Mouse (Mus musculus) adrenal gland, adult 8-10 months (tissue): ENCODE results near the gene Mtus2. TPM values are rescaled to one million over a fixed set of nuclear protein-coding genes. Genes with fewer than 3 reads are reported as not detected.

Source experiments
- DNase-seq: peaks from one replicate; pipeline ENCODE4 v3.0.0; 2022
- total RNA-seq, 4 experiments: library from RNA; stranded (reverse); gene quantifications; 2 replicates each; pipeline ENCODE4 v1.2.4; 2022

Mtus2 gene
- total RNA-seq, 4 experiments from 2014 or later: 3.2 to 4.7 (median 3.8) TPM

- DNase-seq: no peak
These were observed 1.4 kb downstream of the Mtus2 start for GRCm38 (mm10) chr5:147958552-147958951.

DNA sequence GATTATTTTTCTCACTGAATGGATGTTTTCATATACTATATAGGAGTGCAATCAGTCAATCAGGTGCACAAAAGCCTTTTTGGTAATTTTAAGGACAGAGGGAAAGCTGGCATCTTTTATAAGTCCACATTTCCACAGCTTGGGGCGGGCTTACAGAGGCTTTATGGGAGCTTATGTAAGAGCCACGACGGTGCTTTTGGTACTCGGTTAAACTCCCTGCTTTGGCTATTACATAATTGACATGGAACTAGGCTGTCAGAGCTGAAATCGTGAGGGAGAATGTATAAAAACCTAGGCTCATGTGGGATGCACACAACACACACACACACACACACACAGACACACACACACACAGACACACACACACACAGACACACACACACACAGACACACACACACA lies 2.0 kb downstream of the Mtus2 start:
- no peak for DNase-seq

DNA sequence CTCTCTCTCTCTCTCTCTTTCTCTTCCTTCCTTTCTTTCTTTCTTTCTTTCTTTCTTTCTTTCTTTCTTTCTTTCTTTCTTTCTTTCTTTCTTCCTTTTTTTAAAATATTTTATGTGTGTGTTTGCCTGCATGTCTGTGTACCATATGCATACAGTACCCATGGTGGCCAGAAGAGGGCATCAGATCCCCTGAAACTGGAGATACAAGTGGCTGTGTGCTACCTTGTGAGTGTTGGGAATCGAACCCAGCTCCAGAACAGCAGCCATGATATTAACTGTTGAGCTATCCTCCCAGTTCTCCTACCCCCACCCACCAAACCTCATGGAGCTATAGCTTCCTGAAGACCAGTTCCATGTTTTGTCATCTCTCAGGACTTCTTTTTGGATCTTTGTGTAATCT lies 3.7 kb downstream of the Mtus2 start:
- DNase-seq: no peak

DNA sequence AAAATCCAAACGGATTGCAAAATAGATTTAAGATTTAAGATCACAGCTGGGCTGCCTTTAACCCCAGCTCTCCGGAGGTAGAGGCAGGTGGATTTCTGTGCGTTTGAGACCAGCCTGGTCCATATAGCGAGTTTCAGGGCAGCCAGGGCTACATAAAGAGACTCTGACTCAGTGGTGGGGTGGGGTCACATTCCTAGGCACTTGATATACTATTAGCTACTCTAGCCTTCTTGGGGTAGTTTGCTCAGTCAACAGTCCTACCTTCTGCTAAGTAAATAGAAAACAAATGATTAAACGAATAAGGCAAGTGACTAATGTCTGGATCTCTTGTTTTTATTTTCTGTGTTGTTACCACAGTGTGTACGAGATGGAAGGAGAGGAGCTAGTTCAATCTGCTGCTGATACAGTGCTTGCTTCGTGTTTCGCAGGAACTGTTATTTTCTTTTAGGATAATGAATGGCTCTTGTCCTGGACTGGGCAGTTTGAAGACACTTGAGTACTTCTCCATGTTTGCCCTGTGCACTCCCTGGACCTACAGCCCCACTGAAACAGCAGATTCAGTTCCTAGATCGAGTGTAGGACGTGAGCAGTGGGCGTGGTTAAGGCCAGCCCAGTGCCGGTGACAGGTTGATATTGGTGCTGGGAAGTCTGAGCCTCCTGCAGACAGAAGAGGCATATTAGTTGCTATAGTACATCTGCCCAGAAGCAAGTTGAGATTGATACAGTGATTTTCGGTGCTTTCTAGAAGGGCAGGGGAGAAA lies 6.9 kb downstream of the Mtus2 start:
- no peak for DNase-seq

GRCm38 (mm10) chr5:147964776-147965175 lies 7.7 kb downstream of the Mtus2 start:
- DNase-seq: no peak

- DNase-seq: no peak
These were observed 9.5 kb downstream of the Mtus2 start for GRCm38 (mm10) chr5:147966646-147967045.

DNA sequence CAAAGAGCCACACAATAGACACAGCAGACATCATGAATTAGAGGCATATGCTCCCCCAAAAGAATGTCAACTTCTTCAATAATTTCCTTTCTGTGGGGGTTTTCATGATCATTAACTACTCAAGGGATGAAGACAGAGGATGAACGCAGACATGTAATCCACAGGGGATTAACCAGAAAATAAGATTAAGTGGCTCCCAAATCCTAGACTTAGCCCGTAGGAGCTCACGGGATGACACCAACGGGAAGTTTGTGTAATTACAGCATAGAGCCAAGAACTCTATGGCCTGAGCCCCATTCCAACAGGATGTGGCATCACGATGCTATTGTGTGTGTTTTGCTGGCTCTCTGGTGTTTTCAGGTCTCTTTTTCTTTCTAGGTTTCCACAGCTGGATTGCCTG lies 12.4 kb downstream of the Mtus2 start:
- DNase-seq: no peak

- DNase-seq: no peak
These were observed 18.9 kb downstream of the Mtus2 start for GRCm38 (mm10) chr5:147976001-147976400.

DNA sequence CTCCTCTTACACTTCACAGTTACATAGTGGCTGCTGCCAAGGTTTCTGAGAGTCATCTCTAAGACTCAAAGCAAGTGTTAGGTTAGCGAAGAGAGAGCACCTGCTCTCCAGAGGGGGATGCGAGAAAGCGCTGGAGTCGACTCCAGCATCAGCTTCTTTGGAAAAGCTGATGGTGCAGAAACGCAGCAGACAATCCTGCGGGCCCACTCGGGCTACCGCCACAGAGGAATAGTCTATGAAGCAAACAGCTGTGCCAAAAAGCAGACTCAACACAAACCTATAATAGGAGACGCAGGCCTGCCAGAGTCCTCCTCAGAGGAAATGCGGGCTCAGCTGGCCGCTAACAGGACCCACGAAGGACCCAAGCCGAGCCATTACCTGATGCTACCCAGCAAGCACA lies 23.5 kb downstream of the Mtus2 start:
- DNase-seq: no peak

DNA sequence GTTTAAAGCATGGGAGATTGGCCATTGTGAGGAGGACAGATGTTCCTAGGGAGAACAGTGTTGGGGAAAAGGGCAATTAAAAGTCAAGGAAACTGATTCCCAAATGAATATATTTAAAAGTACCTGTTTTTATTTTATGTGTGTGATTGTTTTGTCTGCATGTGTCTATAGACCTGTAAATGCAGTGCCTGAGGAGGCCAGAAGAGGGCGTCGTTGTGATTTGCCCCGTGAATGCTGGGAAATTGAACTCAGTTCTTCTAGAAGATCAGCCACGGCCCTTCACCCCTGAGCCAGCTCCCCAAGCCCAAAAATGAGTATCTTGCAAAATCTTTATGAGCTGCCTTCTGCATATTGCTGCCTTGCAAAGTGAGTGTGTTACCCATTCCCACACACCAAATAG lies 33.2 kb downstream of the Mtus2 start:
- no peak for DNase-seq

DNA sequence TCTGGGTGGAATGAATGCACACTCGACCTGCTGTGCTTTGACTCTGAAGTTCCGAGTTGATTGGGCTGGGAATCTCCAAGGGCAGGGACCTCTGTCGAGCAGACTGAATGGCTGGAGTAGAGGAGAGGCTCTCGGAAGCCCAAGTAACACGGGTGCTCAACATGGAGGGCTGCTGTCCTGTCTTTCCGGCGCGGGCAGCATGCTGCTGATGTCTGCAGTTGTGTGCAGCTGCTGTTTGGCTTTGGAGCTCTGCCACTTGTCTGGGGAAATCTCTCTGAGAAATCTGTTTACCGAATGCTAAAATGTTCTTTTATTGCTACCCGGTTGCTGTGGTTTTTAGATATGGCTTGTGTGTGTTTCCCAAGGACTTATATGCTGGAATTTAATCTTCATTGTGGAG lies 33.7 kb downstream of the Mtus2 start:
- no peak for DNase-seq

- DNase-seq: peak; percentile 85
These were observed 35.7 kb downstream of the Mtus2 start for GRCm38 (mm10) chr5:147992581-147993378.

DNA sequence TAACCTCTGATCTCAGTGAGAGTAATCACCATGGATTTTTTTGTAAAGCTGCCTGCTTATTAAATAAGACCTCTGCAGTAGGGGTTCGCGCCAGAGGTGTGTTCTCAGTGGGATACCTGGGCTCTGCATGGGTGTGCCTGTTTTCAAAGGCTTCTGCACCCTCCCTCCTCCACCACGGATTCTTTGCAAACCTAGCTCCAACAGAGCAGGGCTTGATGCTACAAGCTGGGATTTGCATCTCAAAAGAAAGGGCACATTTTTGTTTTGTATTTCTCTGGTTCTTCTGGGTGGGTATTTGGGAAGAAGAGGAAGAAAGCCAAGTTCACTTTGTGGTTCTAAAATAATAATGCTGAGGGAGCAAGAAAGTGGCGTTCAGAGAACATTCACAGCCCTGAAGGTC lies 48.1 kb downstream of the Mtus2 start:
- no peak for DNase-seq

DNA sequence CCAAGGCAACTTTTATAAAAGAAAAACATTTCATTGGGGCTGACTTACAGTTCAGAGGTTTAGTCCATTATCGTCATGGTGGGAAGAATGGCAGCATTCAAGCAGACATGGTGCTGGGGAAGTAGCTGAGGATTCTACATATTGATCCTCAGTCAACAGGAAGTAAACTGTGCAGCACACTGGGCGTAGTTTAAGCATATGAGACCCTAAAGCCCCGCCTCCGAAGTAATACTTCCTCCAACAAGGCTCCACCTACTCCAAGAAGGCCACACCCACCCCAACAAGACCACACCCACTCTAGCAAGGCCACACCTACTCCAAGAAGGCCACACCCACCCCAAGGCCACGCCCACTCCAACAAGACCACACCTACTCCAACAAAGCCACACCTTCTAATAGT lies 55.0 kb downstream of the Mtus2 start:
- no peak for DNase-seq

GRCm38 (mm10) chr5:148014133-148014854 lies 57.2 kb downstream of the Mtus2 start:
- DNase-seq: no peak

- no peak for DNase-seq
These were observed 58.3 kb downstream of the Mtus2 start for GRCm38 (mm10) chr5:148015383-148015782.

DNA sequence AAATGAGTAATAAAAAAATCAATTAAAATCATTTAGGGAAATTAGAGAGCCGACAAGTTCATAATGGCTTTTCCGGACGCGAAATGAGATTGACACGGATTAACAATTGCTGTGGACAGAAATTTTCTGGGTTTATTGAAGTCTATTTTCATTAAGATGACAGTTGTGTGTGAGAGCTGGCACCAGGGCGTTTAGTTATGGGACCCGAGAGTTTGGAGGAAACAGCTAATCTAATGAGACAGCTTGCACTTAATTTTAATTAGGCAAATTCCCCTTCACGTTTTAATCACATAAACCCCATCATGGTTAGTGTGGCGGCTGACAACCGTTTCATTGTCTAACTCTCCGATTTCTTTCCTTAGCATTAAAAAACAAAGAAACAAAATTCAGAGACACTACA lies 60.3 kb downstream of the Mtus2 start:
- no peak for DNase-seq

DNA sequence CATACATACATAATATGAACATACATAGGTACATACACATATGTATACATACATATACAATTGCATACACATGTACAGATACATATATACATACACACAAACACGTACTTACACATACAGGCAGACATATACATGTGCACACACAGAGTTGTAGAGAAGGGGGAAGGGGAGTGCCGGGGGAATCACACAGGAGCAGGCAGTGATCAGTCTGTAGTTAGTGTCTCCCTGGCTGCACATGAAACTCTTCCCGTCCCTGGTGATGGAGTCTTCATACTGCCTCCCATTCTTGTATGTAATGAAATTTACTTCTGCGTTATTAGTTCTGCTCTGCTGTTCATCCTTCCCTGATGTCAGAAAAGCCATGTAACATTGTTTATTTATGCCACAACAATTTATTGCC lies 65.7 kb downstream of the Mtus2 start:
- no peak for DNase-seq

GRCm38 (mm10) chr5:148026401-148027349 lies 69.6 kb downstream of the Mtus2 start:
- peak; percentile 3 for DNase-seq

DNA sequence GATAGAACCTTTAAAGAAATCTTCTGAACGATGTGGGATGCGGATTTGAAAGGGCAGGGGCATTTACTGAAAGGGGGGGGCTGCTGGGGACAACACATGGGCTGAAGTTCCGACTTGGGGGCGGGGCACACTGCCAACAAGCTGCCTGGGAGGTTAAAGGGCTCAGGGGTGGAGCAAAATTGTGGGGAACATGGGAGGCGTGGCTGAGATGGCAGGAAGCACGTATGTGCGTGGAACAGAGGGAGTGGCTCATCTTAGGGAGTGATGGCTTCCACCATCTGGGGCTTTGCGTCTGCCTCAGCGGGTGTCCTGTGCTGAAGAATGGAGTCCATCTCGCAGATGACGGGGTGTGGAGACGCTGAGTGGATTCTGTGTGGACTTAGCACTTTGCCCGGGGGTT lies 70.9 kb downstream of the Mtus2 start:
- no peak for DNase-seq

- no peak for DNase-seq
These were observed 84.5 kb downstream of the Mtus2 start for GRCm38 (mm10) chr5:148041661-148042060.

DNA sequence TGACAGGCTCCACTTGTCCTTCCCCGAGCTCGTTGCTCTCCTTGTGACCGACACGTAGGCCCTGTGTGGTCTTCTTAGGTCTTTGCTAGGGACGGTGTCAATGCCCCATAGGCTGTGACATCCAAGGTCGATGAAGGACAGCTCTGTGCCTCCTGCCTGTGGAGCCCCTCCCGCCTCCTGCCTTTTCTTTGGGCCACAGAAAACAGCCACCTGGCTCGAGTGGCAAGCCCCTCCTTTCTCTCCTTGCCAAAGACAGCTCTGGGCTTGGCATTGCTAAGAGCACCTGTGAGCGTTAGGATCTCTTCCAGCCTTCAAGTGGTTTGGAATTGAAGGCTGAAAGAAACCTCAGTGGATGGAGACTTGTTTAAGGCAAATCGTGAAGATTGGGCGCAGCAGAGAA lies 91.1 kb downstream of the Mtus2 start:
- no peak for DNase-seq
